Mouse (Mus musculus) lung, postnatal 10 days (tissue): ENCODE results near the gene Cnp.

Experiments
- DNase-seq: peaks from one replicate; pipeline ENCODE4 v3.0.0; 2021

The Cnp gene

DNA sequence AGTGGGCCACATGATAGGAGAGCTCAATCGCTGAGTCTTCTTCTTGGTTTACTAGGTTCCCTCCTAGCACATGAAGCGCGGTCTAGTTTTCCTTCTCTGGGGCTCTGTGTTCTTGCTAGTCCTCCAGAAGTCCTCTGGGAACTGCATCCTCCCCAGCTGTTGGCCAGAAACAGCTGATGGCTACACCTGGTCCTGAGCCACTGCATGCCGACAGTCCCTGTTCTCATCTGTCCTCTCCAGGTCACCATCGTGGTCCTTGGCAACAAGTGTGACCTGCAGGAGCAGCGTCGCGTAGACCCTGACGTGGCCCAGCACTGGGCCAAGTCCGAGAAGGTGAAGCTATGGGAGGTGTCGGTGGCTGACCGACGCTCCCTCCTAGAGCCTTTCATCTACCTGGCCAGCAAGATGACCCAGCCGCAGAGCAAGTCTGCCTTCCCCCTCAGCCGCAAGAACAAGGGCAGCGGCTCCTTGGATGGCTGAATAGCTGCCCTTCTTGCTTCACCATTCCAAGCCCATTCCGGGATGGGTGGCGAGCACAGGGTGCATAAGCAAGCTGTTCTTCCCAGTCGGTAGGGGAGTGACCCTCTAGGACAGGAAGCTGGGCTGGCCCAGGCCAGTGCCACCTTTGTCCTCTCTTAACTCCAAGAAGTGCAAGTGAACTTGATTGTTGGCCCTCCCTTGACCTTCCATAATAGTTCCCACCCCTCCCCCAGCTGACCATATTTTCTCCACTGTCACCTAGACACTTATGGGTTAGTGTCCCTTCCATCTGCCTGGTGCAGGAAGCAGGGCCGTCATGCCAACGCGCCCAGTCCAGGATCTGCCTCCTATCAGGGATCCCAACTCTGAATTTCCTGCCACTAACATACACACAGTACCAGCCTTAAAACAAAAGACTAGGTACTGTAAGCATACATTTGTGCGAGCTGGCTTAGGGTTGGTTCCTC lies 51.3 kb downstream of the Cnp start:
- DNase-seq, result no peak

DNA sequence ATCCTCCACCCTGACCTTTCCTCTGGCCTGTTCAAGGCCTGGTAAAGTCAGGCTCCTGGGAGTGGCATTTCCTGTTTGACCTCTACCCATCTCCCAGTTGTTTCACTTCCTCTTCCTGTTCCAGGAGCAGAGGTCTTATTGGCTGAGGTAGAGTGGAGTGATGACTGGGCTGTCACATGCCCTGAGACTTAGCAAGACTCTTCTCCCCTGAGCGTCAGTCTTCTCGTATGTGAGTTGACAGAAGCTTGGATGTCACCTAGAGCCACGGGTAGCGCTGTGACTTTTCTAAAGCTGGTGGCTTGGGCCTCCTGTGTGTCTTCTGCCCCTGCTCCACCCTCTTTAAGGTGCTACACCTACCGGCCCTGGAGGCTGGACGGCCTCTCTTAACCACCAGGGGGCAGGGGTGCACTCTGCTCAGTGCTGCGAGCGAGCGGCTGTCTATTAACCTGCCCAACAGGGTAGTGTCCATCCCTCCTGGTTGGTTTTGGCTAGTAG lies 52.0 kb downstream of the Cnp start:
- peak; percentile 85 for DNase-seq

DNA sequence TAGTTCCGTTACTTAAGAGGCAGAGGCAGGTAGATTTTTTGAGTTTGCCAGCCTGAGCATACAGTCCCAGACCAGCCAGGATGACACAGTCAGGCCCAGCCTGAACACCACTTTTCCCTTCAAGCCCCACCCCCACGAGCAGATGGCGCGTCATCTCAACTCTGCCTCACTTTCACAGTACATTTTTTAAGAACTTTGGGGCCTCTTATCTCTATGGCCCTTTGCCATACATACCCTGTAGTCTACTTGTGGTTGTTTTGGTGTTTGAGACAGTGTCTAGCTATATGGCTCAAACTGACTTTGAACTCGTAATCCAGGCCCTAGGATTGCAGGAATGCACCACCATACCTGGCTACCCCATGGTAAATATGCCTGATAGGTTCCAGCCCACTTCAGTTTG lies 53.4 kb downstream of the Cnp start:
- no peak for DNase-seq

DNA sequence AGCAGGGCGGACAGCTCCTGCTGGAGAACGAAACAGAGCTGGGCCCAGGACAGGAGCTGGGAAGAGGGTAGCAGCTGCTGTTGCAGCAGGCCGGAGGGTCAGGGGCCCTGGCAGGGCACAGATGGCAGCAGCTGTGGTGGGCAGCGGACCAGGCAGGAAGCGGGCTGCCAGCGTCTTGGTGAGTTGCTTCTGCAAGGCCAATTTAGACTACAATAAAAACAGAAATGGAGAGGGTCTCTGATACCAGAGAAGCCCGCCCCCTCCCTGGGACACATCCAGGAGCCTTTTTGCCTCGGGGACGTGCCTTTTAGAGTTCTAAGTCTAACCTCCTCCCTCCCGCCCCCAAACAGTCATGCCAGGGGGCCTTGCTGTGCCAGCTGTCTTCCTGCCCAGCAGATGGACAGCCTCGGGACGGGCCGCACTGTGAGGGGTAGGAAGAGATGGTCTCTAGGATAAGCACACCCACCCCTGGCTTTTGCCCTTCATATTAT lies 54.2 kb downstream of the Cnp start:
- DNase-seq, result peak; percentile 56

DNA sequence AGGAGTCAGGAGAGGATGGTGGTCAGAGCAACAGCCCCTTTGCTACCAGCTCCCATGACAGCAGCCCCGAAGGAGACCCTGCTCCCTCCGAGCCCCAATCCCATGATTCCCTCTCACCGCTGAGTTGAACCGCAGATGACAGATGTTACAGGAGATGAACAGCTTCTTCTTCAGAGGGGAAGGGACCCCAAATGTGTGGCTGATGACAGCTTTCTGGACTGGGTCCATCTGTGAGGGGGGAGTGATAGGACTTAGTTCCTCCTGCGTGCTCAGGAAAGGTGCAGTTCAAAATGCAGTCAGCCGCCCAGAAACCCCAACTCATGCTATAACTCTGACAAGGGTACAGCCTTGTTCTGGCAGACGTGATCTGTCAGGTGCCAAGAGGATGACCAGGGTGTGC lies 59.8 kb downstream of the Cnp start:
- no peak for DNase-seq

DNA sequence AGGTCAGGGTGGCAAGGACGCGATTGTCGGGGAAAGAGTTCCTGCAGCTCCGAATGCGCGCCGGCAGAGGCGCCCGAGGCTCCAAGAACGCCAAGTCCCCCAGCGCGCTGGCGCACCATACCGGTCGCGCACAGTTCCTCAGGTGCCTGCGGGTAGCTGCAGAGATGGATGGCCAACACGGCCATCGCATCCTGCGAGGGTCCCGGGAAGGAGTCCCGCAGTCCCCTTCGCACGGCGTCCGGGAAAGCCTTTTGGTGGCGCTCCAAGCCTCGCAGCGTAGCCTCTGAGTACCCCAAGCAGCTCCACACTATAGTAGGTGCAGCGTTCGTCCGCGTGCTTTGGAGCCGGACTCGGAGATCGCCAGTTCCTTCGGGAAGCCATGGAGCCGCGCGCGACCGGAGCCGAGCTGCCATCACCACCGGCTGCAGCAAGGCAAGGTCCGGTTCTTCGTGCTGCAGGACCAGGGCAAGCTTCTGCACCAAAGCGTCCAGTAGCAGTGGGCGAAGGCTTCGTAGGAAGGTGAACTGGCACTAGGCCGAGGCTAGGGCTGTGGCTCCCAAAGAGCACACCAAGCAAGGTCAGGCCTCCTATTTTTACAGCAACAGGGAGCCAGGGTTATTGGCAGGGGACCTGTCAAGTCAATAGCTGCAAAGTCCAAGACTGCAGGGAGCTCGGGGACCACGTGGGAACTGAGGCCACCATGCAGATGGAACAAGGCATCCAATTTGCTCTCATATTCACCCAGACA lies 65.6 kb downstream of the Cnp start:
- DNase-seq, result peak; percentile 35
